ENCODE assay signal across 22 mouse cellular contexts in genomic region chr11:73258664-73259063, GRCm38 (mm10). TPM values are rescaled to one million over a fixed set of nuclear protein-coding genes. Genes with fewer than 3 reads are reported as not detected.
"Had no signal": no experiment of that assay in that cellular context is flagged by ENCODE, and none has a peak within 500 bp of the region (broad histone marks: within the 10 kb centered on the region; RNA-seq: fewer than 3 reads in every experiment).

No protein-coding gene starts in this region.

- H3K27me3 ChIP-seq: lung, embryonic 15.5 days; midbrain, embryonic 13.5 days; midbrain, embryonic 15.5 days; neural tube, embryonic 12.5 days; stomach, embryonic 15.5 days had no signal

- H3K36me3 ChIP-seq: lung, embryonic 15.5 days; midbrain, embryonic 13.5 days; midbrain, embryonic 15.5 days; neural tube, embryonic 12.5 days; stomach, embryonic 15.5 days had no signal

- H3K4me3 ChIP-seq: lung, embryonic 15.5 days; megakaryocyte, embryonic 14.5 days; midbrain, embryonic 13.5 days; midbrain, embryonic 15.5 days; neural tube, embryonic 12.5 days; stomach, embryonic 15.5 days had no signal

- H3K27ac ChIP-seq: lung, embryonic 15.5 days; macrophage; midbrain, embryonic 13.5 days; midbrain, embryonic 15.5 days; neural tube, embryonic 12.5 days; stomach, embryonic 15.5 days; stomach, postnatal 0 days had no signal

- H3K4me1 ChIP-seq: lung, embryonic 15.5 days; midbrain, embryonic 13.5 days; midbrain, embryonic 15.5 days; neural tube, embryonic 12.5 days had no signal

- DNase-seq: lung, adult 2 months; lung, postnatal 14 days; lung, postnatal 36 days; right cerebral cortex, postnatal 14 days; thymus, adult 2 months; thymus, postnatal 25 days; thymus, postnatal 4 days had no signal

RNA-seq across cellular contexts. Expression of gene Trpv3, which starts 8.5 kb away (rescaled TPM):
- total RNA-seq: megakaryocyte progenitor cell, adult 5-6 weeks; monocyte, adult 5-6 weeks had no signal
- polyA plus RNA-seq: macrophage; midbrain, embryonic 13.5 days had no signal

RNA-seq across cellular contexts. Expression of gene Trpv1, which starts 24.6 kb away (rescaled TPM):
- total RNA-seq: megakaryocyte progenitor cell, adult 5-6 weeks; monocyte, adult 5-6 weeks; neutrophil, adult 5-6 weeks had no signal
- polyA plus RNA-seq: lung, embryonic 15.5 days; lung, postnatal 0 days; macrophage; midbrain, embryonic 11.5 days; neural tube, embryonic 14.5 days; spleen, adult 2 months; stomach, embryonic 15.5 days had no signal
